Mouse (Mus musculus) A20 (cell line): ENCODE measurements around the gene Cyp4f16.
"Not testable (repeated sequence)": the region's sequence is repeated elsewhere in the genome, so short reads cannot be mapped to it uniquely, and the experiment has no call there.

Experiments used
- DNase-seq: peaks from one replicate; pipeline ENCODE4 v3.0.0-alpha.2; 2011; ENCODE audit warnings: low read depth, low spot score

Gene Cyp4f16

GRCm38 (mm10) chr17:32550900-32551770, 14.8 kb downstream of the Cyp4f16 start:
- DNase-seq: peak; percentile 91

GRCm38 (mm10) chr17:32553016-32553415, 16.7 kb downstream of the Cyp4f16 start:
- not testable (repeated sequence) for DNase-seq

GRCm38 (mm10) chr17:32554368-32554767, 18.0 kb downstream of the Cyp4f16 start:
- not testable (repeated sequence) for DNase-seq

GRCm38 (mm10) chr17:32563301-32563700, 26.9 kb downstream of the Cyp4f16 start:
- not testable (repeated sequence) for DNase-seq

GRCm38 (mm10) chr17:32573286-32573685, 36.9 kb downstream of the Cyp4f16 start:
- not testable (repeated sequence) for DNase-seq

GRCm38 (mm10) chr17:32577496-32578186, 41.3 kb downstream of the Cyp4f16 start:
- no peak for DNase-seq

- DNase-seq: peak; percentile 88
Observed at GRCm38 (mm10) chr17:32596494-32596893, 60.1 kb downstream of the Cyp4f16 start.
